Mouse (Mus musculus) liver, embryonic 14.5 days (tissue): ENCODE data around the gene B430305J03Rik. TPM values are rescaled to one million over a fixed set of nuclear protein-coding genes. Genes with fewer than 3 reads are reported as not detected.

ENCODE experiments used
- ATAC-seq: fragments of 200-750 bp; cut with Nextera tagmentation; 2 replicates; pipeline ENCODE4 v1.8.0; 2017; ENCODE audit warnings: moderate number of reproducible peaks, mild to moderate bottlenecking, moderate library complexity; ENCODE audit not compliant: insufficient read depth
- DNase-seq, 3 experiments: peaks; one replicate each; pipeline ENCODE4 v3.0.0-alpha.2; 2012 to 2013; ENCODE audit warnings: low read depth in 3 of 3, low spot score in 3 of 3
- H3K27ac ChIP-seq: fragments of 300-500 bp; sonication (generic); 2 replicates; pipeline ENCODE4 v1.5.1; 2014; ENCODE audit warnings: moderate library complexity, mild to moderate bottlenecking, control low read depth, inconsistent platforms
- H3K27me3 ChIP-seq: fragments of 300-500 bp; sonication (generic); 2 replicates; pipeline ENCODE4 v1.6.1; 2014; ENCODE audit warnings: mild to moderate bottlenecking, low read length, moderate library complexity; ENCODE audit not compliant: control insufficient read depth, insufficient read depth
- H3K36me3 ChIP-seq: fragments of 300-500 bp; sonication (generic); replicated peaks from 2 replicates; pipeline ENCODE4 v1.6.1; 2014; ENCODE audit warnings: low read depth; ENCODE audit not compliant: control insufficient read depth, insufficient read depth
- H3K4me1 ChIP-seq, 2 experiments: fragments of 200-500 bp in 1 of 2; fragments of 300-500 bp in 1 of 2; sonication (generic) in 1 of 2; replicated peaks; 2 replicates each; pipeline ENCODE4 v1.6.1; 2012 to 2014; ENCODE audit warnings: antibody characterized with exemption in 1 of 2, inconsistent platforms in 1 of 2, low read length in 1 of 2; ENCODE audit not compliant: control insufficient read depth in 2 of 2, insufficient read depth in 2 of 2
- H3K4me2 ChIP-seq: fragments of 300-500 bp; sonication (generic); 2 replicates; pipeline ENCODE4 v1.6.1; 2014; ENCODE audit warnings: low read depth, mild to moderate bottlenecking, control low read depth, moderate library complexity
- H3K4me3 ChIP-seq, 2 experiments: fragments of 200-500 bp in 1 of 2; fragments of 300-500 bp in 1 of 2; sonication (generic) in 1 of 2; 2 replicates each; pipeline ENCODE4 v1.5.1; 2012 to 2014; ENCODE audit warnings: low read depth in 2 of 2, low read length in 2 of 2, mild to moderate bottlenecking in 2 of 2, control low read depth in 1 of 2, inconsistent platforms in 1 of 2, moderate library complexity in 1 of 2; ENCODE audit not compliant: insufficient read depth in 1 of 2
- H3K9ac ChIP-seq: fragments of 300-500 bp; sonication (generic); replicated peaks from 2 replicates; pipeline ENCODE4 v1.6.1; 2014; ENCODE audit warnings: mild to moderate bottlenecking, control low read depth, moderate library complexity
- H3K9me3 ChIP-seq: fragments of 300-500 bp; sonication (generic); 2 replicates; pipeline ENCODE4 v1.6.1; 2016; ENCODE audit warnings: low read length, mixed read lengths; ENCODE audit not compliant: control insufficient read depth
- CTCF ChIP-seq: IDR thresholded peaks from 2 replicates; pipeline ENCODE4 v1.5.1; 2016; ENCODE audit warnings: antibody characterized with exemption, low read depth, control low read depth
- EP300 ChIP-seq: IDR thresholded peaks from 2 replicates; pipeline ENCODE4 v1.6.1; 2016; ENCODE audit warnings: antibody characterized with exemption, low read depth
- WGBS: fragments of 180-500 bp; shearing (Covaris S2); extraction: QIAGEN DNeasy Blood & Tissue Kit; methylation state at CpG from one replicate; pipeline ENCODE4 v1.1.7; 2014; ENCODE audit not compliant: insufficient replicate concordance; 5-methylcytosine and 5-hydroxymethylcytosine counted together
- polyA plus RNA-seq, 2 experiments: library from polyadenylated mRNA; depleted of rRNA in 1 of 2; stranded (reverse) in 1 of 2; unstranded in 1 of 2; fragments of >200 nt; fragmentation: Nextera tagmentation in 1 of 2; extraction: Ambion mirVana in 1 of 2; gene quantifications; 2 replicates each; pipeline versions ENCODE4 v1.2.1 to v1.2.3; 2012 to 2014

Gene B430305J03Rik
- polyA plus RNA-seq, 2 experiments, result 0.04 TPM; not detected in 1

GRCm38 (mm10) chr3:61376001-61376400, 10.2 kb upstream of the B430305J03Rik start:
- ATAC-seq (no peak), DNase-seq (no peak)
- H3K9me3 ChIP-seq, result no peaks in the 10 kb centered on the region
- H3K36me3 ChIP-seq, result no peaks in the 10 kb centered on the region
- H3K27ac ChIP-seq, result no peak overlapping the region
- H3K4me2 ChIP-seq, result no peak overlapping the region
- WGBS, result 73% methylated on average over 8 of the region's 8 CpGs
- TF ChIP-seq EP300 (no peak), CTCF (no peak)
- no peak overlapping the region for H3K4me3 ChIP-seq
- no peak overlapping the region for H3K9ac ChIP-seq
- no peaks in the 10 kb centered on the region for H3K27me3 ChIP-seq
- no peaks in the 10 kb centered on the region for H3K4me1 ChIP-seq

- ATAC-seq, result no peak
- no peak for TF ChIP-seq CTCF
- TF ChIP-seq EP300, result no peak
Observed at GRCm38 (mm10) chr3:61368446-61368845, 2.7 kb upstream of the B430305J03Rik start.

GRCm38 (mm10) chr3:61364978-61365778, 573 bp downstream of the B430305J03Rik start:
- under 1% methylated on average over 68 of the region's 68 CpGs for WGBS
- ATAC-seq, result peak; percentile 12; the same call in 1 of the 2 replicates
- TF ChIP-seq EP300 (no peak), CTCF (peak; percentile 36)
- DNase-seq, result peak in 1 of 3 experiments; percentile 22
- H3K4me2 ChIP-seq, result peak overlapping the region; percentile 89
- peaks cover 0 to 2% of the 10 kb centered on the region in 2 experiments; a peak in 3 of 4 replicates for H3K4me1 ChIP-seq
- no peaks in the 10 kb centered on the region for H3K27me3 ChIP-seq
- H3K9ac ChIP-seq, result peak overlapping the region; percentile 77
- H3K27ac ChIP-seq, result no peak overlapping the region
- H3K9me3 ChIP-seq, result no peaks in the 10 kb centered on the region
- no peaks in the 10 kb centered on the region for H3K36me3 ChIP-seq
- peak overlapping the region; percentile 77 to 78 for H3K4me3 ChIP-seq

More at GRCm38 (mm10) chr3:61368446-61368845, 2.7 kb upstream of the B430305J03Rik start:
- Histone ChIP-seq H3K27me3 (no peaks in the 10 kb centered on the region), H3K9me3 (no peaks in the 10 kb centered on the region), H3K4me1 (peaks cover 0 to 2% of the 10 kb centered on the region in 2 experiments; a peak in 3 of 4 replicates), H3K4me2 (no peak overlapping the region), H3K4me3 (no peak overlapping the region), H3K36me3 (no peaks in the 10 kb centered on the region), H3K9ac (no peak overlapping the region), H3K27ac (no peak overlapping the region)
- no peak for DNase-seq
- WGBS, result 81% methylated on average over 1 of the region's 1 CpGs

- peak overlapping the region; percentile 89 for H3K4me2 ChIP-seq
- no peaks in the 10 kb centered on the region for H3K9me3 ChIP-seq
- ATAC-seq (peak; percentile 32), DNase-seq (no peak)
- peak overlapping the region; percentile 77 for H3K9ac ChIP-seq
- H3K27me3 ChIP-seq, result no peaks in the 10 kb centered on the region
- H3K27ac ChIP-seq, result no peak overlapping the region
- peak overlapping the region; percentile 77 to 78 for H3K4me3 ChIP-seq
- no peaks in the 10 kb centered on the region for H3K36me3 ChIP-seq
- WGBS, result under 1% methylated on average over 33 of the region's 33 CpGs
- H3K4me1 ChIP-seq, result peaks cover 0 to 2% of the 10 kb centered on the region in 2 experiments; a peak in 3 of 4 replicates
- TF ChIP-seq EP300 (no peak), CTCF (no peak)
Observed at GRCm38 (mm10) chr3:61364661-61364977, 1.1 kb downstream of the B430305J03Rik start.

GRCm38 (mm10) chr3:61363989-61364660, 1.6 kb downstream of the B430305J03Rik start:
- Histone ChIP-seq H3K36me3 (no peaks in the 10 kb centered on the region), H3K27ac (peak overlapping the region; percentile 47; the same call in 1 of the 2 replicates), H3K9ac (peak overlapping the region; percentile 77), H3K4me3 (peak overlapping the region; percentile 77 to 78), H3K27me3 (no peaks in the 10 kb centered on the region), H3K9me3 (no peaks in the 10 kb centered on the region), H3K4me2 (peak overlapping the region; percentile 89), H3K4me1 (peaks cover 0 to 2% of the 10 kb centered on the region in 2 experiments; a peak in 3 of 4 replicates)
- DNase-seq (peak; percentile 78 to 86 (median 80)), ATAC-seq (peak; percentile 85)
- under 1% methylated on average over 51 of the region's 51 CpGs for WGBS
- TF ChIP-seq CTCF (no peak), EP300 (0 out of 2 replicates have a peak, but pooled peaks have one; percentile 6)
